Mouse (Mus musculus): ENCODE measurements around the gene Atp6v0a2. TPM values are rescaled to one million over a fixed set of nuclear protein-coding genes. Genes with fewer than 3 reads are reported as not detected.

The Atp6v0a2 gene
- 24.2 TPM for polyA plus RNA-seq (2014; fragmentation: Illumina TruSeq; extraction: RNeasy Lipid Tissue Mini Kit (QIAGEN cat#74804); ENCODE audit: low read depth, low replicate concordance)

GRCm38 (mm10) chr5:124628448-124629363, at the start of gene Atp6v0a2:
Atp6v0a2 (plus strand) TSS chr5:124628576.

DNA sequence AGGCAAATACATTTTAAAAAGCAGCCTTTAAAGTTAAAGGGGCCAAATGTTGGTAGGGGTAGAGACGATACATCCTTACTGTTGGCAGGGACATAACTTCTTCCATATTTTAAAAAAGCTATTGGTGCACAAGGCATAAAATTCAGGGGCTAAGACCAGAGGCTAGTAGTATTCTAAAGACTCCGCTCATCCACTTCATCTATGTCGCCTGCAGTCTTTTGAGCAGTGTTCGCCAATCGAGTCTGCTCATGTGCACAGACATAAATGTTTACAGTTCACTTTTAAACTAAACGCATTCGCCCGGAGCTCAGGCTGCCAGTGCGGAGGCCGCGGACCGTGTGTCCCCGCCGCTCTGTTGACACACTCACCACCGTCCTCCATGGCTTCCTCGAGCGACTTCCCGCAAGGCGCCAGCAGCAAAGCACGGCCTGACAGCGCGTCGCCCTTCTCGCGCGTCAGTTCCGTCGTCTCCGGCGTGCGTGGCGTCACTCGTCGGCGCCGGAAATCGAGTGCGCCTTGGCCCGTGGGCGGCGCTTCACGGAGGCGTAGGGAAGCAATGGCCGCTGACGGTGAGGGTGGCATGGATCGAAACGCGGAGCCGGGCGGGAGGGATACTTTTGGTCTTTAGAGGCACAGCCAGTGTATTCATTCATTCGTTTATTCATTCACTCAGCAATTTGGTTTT, 49.6 kb upstream of the Atp6v0a2 start, which contains the start of the genes Eif2b1 and Gtf2h3:
Gene Eif2b1 (minus strand): TSS at position 499 of the 685 bp plus-strand sequence.
Gene Gtf2h3 (plus strand): TSS at position 508 of the 685 bp plus-strand sequence.

DNA sequence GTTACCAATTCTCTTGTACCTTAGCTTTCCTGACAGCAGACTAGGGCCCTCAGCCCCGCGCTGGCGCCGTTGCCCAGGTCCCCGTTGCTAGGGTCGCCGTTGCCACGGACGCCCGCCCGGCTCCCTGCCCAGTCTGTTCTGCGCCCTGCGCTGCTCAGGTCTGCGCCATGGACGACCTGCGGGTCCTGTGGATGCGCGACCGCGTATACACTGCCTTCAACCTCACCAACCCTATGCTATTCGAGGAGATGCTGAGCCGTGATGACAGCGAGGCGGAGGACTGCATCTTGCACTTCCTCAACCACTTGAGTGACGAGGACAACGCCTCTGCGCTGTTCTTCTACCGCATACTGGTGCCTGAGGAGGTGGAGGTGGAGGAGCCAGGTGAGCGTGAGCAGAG, 96.6 kb downstream of the Atp6v0a2 start, which contains the start of gene Dnah10:
Gene Dnah10 (plus strand): TSS at position 89 of the 400 bp plus-strand sequence.

Other genes with a start within 250 kb of the Atp6v0a2 start
- 27.4 TPM for gene Sbno1, start 202.6 kb upstream of the Atp6v0a2 start, polyA plus RNA-seq (2014; fragmentation: Illumina TruSeq; extraction: RNeasy Lipid Tissue Mini Kit (QIAGEN cat#74804); ENCODE audit: low read depth, low replicate concordance)
- 71.2 TPM for gene Kmt5a, start 188.6 kb upstream of the Atp6v0a2 start, polyA plus RNA-seq (2014; fragmentation: Illumina TruSeq; extraction: RNeasy Lipid Tissue Mini Kit (QIAGEN cat#74804); ENCODE audit: low read depth, low replicate concordance)
- gene Rilpl2, start 150.2 kb upstream of the Atp6v0a2 start, polyA plus RNA-seq (2014; fragmentation: Illumina TruSeq; extraction: RNeasy Lipid Tissue Mini Kit (QIAGEN cat#74804); ENCODE audit: low read depth, low replicate concordance) = 21.1 TPM
- 12.0 TPM for gene Snrnp35, start 145.4 kb upstream of the Atp6v0a2 start, polyA plus RNA-seq (2014; fragmentation: Illumina TruSeq; extraction: RNeasy Lipid Tissue Mini Kit (QIAGEN cat#74804); ENCODE audit: low read depth, low replicate concordance)
- gene Rilpl1, start 97.2 kb upstream of the Atp6v0a2 start, polyA plus RNA-seq (2014; fragmentation: Illumina TruSeq; extraction: RNeasy Lipid Tissue Mini Kit (QIAGEN cat#74804); ENCODE audit: low read depth, low replicate concordance) = 31.6 TPM
- 440 TPM for gene Tmed2, start 87.9 kb upstream of the Atp6v0a2 start, polyA plus RNA-seq (2014; fragmentation: Illumina TruSeq; extraction: RNeasy Lipid Tissue Mini Kit (QIAGEN cat#74804); ENCODE audit: low read depth, low replicate concordance)
- gene Ddx55, start 75.7 kb upstream of the Atp6v0a2 start, polyA plus RNA-seq (2014; fragmentation: Illumina TruSeq; extraction: RNeasy Lipid Tissue Mini Kit (QIAGEN cat#74804); ENCODE audit: low read depth, low replicate concordance) = 10.4 TPM
- gene Eif2b1, start 49.4 kb upstream of the Atp6v0a2 start, polyA plus RNA-seq (2014; fragmentation: Illumina TruSeq; extraction: RNeasy Lipid Tissue Mini Kit (QIAGEN cat#74804); ENCODE audit: low read depth, low replicate concordance) = 28.2 TPM
- gene Gtf2h3, start 49.4 kb upstream of the Atp6v0a2 start, polyA plus RNA-seq (2014; fragmentation: Illumina TruSeq; extraction: RNeasy Lipid Tissue Mini Kit (QIAGEN cat#74804); ENCODE audit: low read depth, low replicate concordance) = 27.6 TPM
- gene Dnah10, start 96.5 kb downstream of the Atp6v0a2 start, polyA plus RNA-seq (2014; fragmentation: Illumina TruSeq; extraction: RNeasy Lipid Tissue Mini Kit (QIAGEN cat#74804); ENCODE audit: low read depth, low replicate concordance) = 2.2 TPM
- 12.4 TPM for gene Ccdc92, start 233.8 kb downstream of the Atp6v0a2 start, polyA plus RNA-seq (2014; fragmentation: Illumina TruSeq; extraction: RNeasy Lipid Tissue Mini Kit (QIAGEN cat#74804); ENCODE audit: low read depth, low replicate concordance)
- gene Zfp664, start 234.1 kb downstream of the Atp6v0a2 start, polyA plus RNA-seq (2014; fragmentation: Illumina TruSeq; extraction: RNeasy Lipid Tissue Mini Kit (QIAGEN cat#74804); ENCODE audit: low read depth, low replicate concordance) = 42.7 TPM